Mouse (Mus musculus): ENCODE measurements around the gene Usp2. TPM values are rescaled to one million over a fixed set of nuclear protein-coding genes. Genes with fewer than 3 reads are reported as not detected.

Gene Usp2
- polyA plus RNA-seq (2015; fragmentation: Nextera tagmentation; extraction: Ambion mirVana): 12.2 and 16.9 TPM in 2 replicates

DNA sequence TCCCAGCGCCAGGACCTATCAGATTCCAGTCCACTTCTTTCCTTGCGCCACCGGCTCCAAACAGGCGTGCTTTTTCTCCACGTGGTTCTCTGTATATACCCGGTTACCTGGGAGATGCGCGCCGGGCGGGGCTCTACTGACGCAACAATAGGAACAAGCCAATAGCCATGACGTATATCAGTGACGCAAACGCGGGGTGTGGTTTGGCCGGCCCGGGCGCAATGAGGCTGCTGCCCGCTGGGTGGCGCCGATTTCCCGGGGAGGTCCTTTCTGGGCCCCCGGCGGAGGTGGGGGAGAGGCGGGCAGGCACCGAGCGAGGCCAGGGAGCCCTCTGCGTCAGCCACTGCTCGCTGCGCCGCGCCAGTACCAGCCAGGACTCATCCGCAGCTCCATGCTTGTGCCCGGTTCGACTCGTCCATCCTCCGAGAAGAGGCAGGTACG, at the start of gene Usp2:
TSS of gene Usp2 (plus strand) at position 237 of the 441 bp plus-strand sequence.
- ATAC-seq (ENCODE audit: low read depth): peak; percentile 99
- H3K4me1 ChIP-seq (replicated peaks; ENCODE audit: control insufficient read depth, insufficient read depth, low read length): peaks cover 6% of the 10 kb centered on the region
- peaks cover 6% of the 10 kb centered on the region for H3K27me3 ChIP-seq (ENCODE audit: control insufficient read depth, insufficient read depth, low read depth, low read length)
- WGBS: 0% methylated on average over 34 of the region's 38 CpGs
- H3K9ac ChIP-seq (ENCODE audit: low read length): peak within 1 kb of the TSS; percentile 70
- no peak within 1 kb of the TSS for H3K27ac ChIP-seq (ENCODE audit: low read length)
- H3K36me3 ChIP-seq (ENCODE audit: control insufficient read depth, insufficient read depth, low read length): no peaks in the 10 kb centered on the region
- peak within 1 kb of the TSS; percentile 93 for H3K4me2 ChIP-seq (ENCODE audit: low read depth, low read length)
- no peaks in the 10 kb centered on the region for H3K9me3 ChIP-seq (ENCODE audit: control insufficient read depth, low read length)
- peak within 1 kb of the TSS; percentile 57 for H3K4me3 ChIP-seq (ENCODE audit: low read length)

DNA sequence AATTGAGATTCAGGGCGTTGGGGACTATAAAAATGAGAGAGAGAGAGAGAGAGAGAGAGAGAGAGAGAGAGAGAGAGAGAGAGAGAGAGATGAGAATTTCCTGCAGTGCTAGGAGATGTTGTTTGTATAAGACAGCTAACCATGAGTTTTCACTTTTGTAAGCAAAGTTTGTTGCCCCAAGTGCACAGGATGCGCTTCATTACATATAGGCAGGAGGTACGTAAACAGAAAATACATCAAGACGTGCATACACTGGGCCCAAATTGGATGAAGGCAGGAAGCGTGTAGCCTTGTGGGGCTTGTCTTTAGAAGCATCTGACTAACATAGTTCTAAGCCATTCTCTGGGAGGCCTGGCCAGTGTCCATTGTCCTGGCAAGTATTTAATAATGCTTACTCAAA, 49.0 kb upstream of the Usp2 start:
- Histone ChIP-seq H3K27me3 (ENCODE audit: control insufficient read depth, insufficient read depth, low read depth, low read length) (no peaks in the 10 kb centered on the region), H3K4me1 (replicated peaks; ENCODE audit: control insufficient read depth, insufficient read depth, low read length) (no peaks in the 10 kb centered on the region)
- ATAC-seq (ENCODE audit: low read depth): no peak

DNA sequence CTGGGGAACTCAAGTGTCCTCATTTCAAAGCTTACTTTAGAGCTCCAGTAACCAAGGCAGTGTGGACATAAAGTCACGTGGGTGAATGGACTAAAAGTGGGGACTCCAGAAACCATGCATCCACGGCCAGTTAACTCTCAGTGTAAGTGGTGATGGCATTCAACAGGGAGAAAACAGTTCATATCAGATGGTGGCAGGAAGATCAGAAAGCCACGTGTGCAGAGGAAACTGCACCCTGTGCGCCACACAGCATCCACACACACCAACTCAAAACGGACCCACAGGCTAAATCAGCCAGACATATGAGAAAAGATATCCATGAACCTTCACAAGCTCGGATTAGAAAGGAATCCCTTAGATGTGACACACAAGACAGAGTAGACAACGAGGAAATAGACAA, 46.8 kb upstream of the Usp2 start:
- no peak for ATAC-seq (ENCODE audit: low read depth)
- WGBS: 73% methylated on average over 7 of the region's 7 CpGs

More for the DNA sequence above, 49.0 kb upstream of the Usp2 start:
- no peaks in the 10 kb centered on the region for H3K9me3 ChIP-seq (ENCODE audit: control insufficient read depth, low read length)
- H3K9ac ChIP-seq (ENCODE audit: low read length): no peak overlapping the region
- H3K4me2 ChIP-seq (ENCODE audit: low read depth, low read length): no peak overlapping the region
- WGBS: 54% methylated on average over 5 of the region's 5 CpGs
- H3K4me3 ChIP-seq (ENCODE audit: low read length): no peak overlapping the region
- no peak overlapping the region for H3K27ac ChIP-seq (ENCODE audit: low read length)
- no peaks in the 10 kb centered on the region for H3K36me3 ChIP-seq (ENCODE audit: control insufficient read depth, insufficient read depth, low read length)

DNA sequence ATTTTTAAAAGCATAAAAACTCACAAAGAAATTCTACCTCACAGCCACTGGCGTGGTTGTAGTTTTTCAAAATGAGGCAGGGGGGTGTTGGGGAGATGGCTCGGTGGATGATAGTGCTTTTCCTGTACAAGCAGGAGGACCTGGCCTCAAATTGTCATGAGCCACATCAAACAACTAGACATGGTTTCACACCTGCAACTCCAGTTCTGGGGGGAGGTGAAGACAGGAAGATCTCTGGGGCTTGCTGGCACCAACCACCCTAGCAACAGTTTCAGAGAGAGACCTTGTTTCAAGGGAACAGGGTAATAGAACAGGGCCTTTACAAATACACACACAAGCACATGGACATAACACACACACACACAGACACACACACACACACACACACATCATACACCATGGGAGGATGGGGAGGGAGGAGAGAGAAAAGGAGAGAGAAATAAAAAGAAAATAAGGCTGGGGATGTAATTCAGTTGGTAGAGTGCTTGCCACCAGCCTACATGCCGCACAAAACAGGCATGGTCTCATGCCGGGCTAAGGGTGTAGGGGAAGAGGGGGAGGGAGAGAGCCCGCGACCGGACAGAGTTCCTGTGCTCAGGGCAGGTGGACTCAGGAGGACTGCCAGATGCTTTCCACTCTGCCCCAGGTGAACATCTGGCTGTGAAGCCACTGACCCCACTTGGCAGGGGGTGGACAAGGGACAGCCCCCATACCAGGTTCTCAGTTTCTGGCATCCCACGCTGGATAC, 44.5 kb upstream of the Usp2 start:
- Histone ChIP-seq H3K27me3 (ENCODE audit: control insufficient read depth, insufficient read depth, low read depth, low read length) (no peaks in the 10 kb centered on the region), H3K9ac (ENCODE audit: low read length) (no peak overlapping the region), H3K4me3 (ENCODE audit: low read length) (no peak overlapping the region), H3K27ac (ENCODE audit: low read length) (no peak overlapping the region), H3K4me2 (ENCODE audit: low read depth, low read length) (no peak overlapping the region), H3K9me3 (ENCODE audit: control insufficient read depth, low read length) (no peaks in the 10 kb centered on the region), H3K4me1 (replicated peaks; ENCODE audit: control insufficient read depth, insufficient read depth, low read length) (no peaks in the 10 kb centered on the region), H3K36me3 (ENCODE audit: control insufficient read depth, insufficient read depth, low read length) (no peaks in the 10 kb centered on the region)
- no peak for ATAC-seq (ENCODE audit: low read depth)
- WGBS: 55% methylated on average over 8 of the region's 8 CpGs

More for the DNA sequence above, 46.8 kb upstream of the Usp2 start:
- H3K9me3 ChIP-seq (ENCODE audit: control insufficient read depth, low read length): no peaks in the 10 kb centered on the region
- H3K36me3 ChIP-seq (ENCODE audit: control insufficient read depth, insufficient read depth, low read length): no peaks in the 10 kb centered on the region
- H3K27ac ChIP-seq (ENCODE audit: low read length): no peak overlapping the region
- no peak overlapping the region for H3K4me2 ChIP-seq (ENCODE audit: low read depth, low read length)
- no peak overlapping the region for H3K4me3 ChIP-seq (ENCODE audit: low read length)
- H3K27me3 ChIP-seq (ENCODE audit: control insufficient read depth, insufficient read depth, low read depth, low read length): no peaks in the 10 kb centered on the region
- no peaks in the 10 kb centered on the region for H3K4me1 ChIP-seq (replicated peaks; ENCODE audit: control insufficient read depth, insufficient read depth, low read length)
- H3K9ac ChIP-seq (ENCODE audit: low read length): no peak overlapping the region

DNA sequence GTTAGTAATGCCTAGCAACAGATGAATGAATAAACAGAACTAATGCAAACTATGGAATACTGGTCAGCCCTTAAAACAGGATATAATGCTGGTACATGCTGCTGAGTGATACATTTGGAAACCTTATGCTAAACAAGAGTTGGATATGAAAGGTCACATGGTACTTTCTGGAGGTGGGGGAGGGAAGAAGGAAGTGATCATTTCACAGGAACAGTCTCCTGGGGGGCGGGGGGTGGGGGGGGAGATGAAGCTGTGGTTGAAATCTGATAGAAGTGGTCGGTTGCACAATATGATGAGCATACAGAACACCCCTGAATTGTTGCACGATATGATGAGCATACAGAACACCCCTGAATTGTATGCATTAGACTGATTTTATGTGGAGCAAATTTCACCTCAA, 42.7 kb upstream of the Usp2 start:
- Histone ChIP-seq H3K9me3 (ENCODE audit: control insufficient read depth, low read length) (no peaks in the 10 kb centered on the region), H3K4me2 (ENCODE audit: low read depth, low read length) (no peak overlapping the region), H3K27ac (ENCODE audit: low read length) (no peak overlapping the region), H3K4me3 (ENCODE audit: low read length) (no peak overlapping the region), H3K9ac (ENCODE audit: low read length) (no peak overlapping the region), H3K36me3 (ENCODE audit: control insufficient read depth, insufficient read depth, low read length) (no peaks in the 10 kb centered on the region), H3K27me3 (ENCODE audit: control insufficient read depth, insufficient read depth, low read depth, low read length) (no peaks in the 10 kb centered on the region), H3K4me1 (replicated peaks; ENCODE audit: control insufficient read depth, insufficient read depth, low read length) (no peaks in the 10 kb centered on the region)
- 65% methylated on average over 3 of the region's 3 CpGs for WGBS
- no peak for ATAC-seq (ENCODE audit: low read depth)

DNA sequence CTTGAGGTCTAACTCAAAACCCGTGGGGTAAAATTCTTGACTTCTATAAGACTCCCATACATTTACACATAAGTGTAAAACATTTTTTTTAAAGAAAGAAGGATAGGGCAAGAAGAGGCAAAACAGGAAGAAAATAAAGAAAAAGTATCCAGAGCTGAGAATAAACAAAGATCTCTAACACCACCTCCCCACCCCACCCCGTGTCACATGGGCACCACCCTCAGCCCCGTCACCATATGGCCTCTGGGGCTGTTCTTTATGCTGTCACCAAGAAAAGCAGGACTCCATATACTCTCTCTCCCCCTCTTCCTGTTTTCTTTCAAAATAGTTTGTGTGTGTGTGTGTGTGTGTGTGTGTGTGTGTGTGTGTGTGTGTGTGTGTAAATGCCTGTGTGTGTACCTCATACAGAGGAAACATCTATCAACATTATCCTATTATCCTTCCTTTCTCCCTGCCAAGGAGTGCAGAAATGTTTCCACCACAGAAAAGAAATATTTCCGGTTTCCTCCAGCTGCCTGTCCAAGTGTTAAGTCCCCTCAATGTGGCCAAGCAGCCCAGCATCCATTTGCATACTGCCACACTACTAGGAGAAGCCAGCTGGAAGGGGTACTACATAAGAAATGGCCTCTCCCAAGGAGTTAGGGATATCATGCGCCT, 37.1 kb upstream of the Usp2 start:
- Histone ChIP-seq H3K27ac (ENCODE audit: low read length) (no peak overlapping the region), H3K36me3 (ENCODE audit: control insufficient read depth, insufficient read depth, low read length) (no peaks in the 10 kb centered on the region), H3K4me3 (ENCODE audit: low read length) (no peak overlapping the region), H3K4me2 (ENCODE audit: low read depth, low read length) (no peak overlapping the region), H3K27me3 (ENCODE audit: control insufficient read depth, insufficient read depth, low read depth, low read length) (no peaks in the 10 kb centered on the region), H3K4me1 (replicated peaks; ENCODE audit: control insufficient read depth, insufficient read depth, low read length) (no peaks in the 10 kb centered on the region), H3K9ac (ENCODE audit: low read length) (no peak overlapping the region), H3K9me3 (ENCODE audit: control insufficient read depth, low read length) (no peaks in the 10 kb centered on the region)
- peak; percentile 23; the same call in 1 of the 2 replicates for ATAC-seq (ENCODE audit: low read depth)
- WGBS: 39% methylated on average over 5 of the region's 5 CpGs

DNA sequence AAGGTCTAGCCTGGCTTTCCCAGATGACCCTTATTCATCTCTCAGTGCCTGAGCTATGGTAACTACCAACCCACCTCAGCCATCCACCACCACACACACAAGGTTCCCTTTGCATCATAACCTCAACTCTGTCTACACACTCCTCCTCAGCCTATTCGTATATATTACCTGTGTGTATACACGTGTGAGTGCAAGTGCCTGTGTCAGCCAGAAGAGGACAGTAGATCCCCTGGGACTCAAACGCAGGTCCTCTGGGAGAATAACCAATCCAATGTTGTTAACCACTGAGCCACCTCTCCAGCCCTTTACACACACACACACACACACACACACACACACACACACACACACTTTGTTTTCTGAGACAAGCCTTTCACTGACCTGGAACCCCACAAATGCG, 36.2 kb upstream of the Usp2 start:
- Histone ChIP-seq H3K4me2 (ENCODE audit: low read depth, low read length) (no peak overlapping the region), H3K4me3 (ENCODE audit: low read length) (no peak overlapping the region), H3K36me3 (ENCODE audit: control insufficient read depth, insufficient read depth, low read length) (no peaks in the 10 kb centered on the region), H3K9ac (ENCODE audit: low read length) (no peak overlapping the region), H3K27me3 (ENCODE audit: control insufficient read depth, insufficient read depth, low read depth, low read length) (no peaks in the 10 kb centered on the region), H3K27ac (ENCODE audit: low read length) (no peak overlapping the region), H3K9me3 (ENCODE audit: control insufficient read depth, low read length) (no peaks in the 10 kb centered on the region), H3K4me1 (replicated peaks; ENCODE audit: control insufficient read depth, insufficient read depth, low read length) (no peaks in the 10 kb centered on the region)
- 88% methylated on average over 4 of the region's 4 CpGs for WGBS
- no peak for ATAC-seq (ENCODE audit: low read depth)

DNA sequence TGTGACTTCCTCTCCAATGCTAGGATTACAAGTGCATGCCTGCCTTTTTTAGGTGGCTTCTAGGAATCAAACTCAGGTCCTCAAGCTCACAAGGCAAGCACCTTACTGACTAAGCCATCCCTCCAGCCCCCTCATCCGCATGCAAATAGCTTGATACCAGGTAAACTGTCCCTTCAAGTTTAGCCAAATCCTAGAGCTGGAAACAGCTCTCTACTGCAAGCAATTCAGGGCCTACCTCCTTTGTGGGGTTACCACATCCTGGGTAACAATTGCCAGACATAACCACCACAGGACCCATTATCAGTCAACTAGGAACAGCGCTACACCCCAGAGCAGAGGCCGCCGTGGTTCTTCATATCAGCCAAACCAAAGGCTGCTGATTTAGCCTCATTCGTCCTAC, 35.7 kb upstream of the Usp2 start:
- Histone ChIP-seq H3K27me3 (ENCODE audit: control insufficient read depth, insufficient read depth, low read depth, low read length) (no peaks in the 10 kb centered on the region), H3K4me2 (ENCODE audit: low read depth, low read length) (no peak overlapping the region), H3K4me1 (replicated peaks; ENCODE audit: control insufficient read depth, insufficient read depth, low read length) (no peaks in the 10 kb centered on the region), H3K36me3 (ENCODE audit: control insufficient read depth, insufficient read depth, low read length) (no peaks in the 10 kb centered on the region), H3K9ac (ENCODE audit: low read length) (no peak overlapping the region), H3K27ac (ENCODE audit: low read length) (no peak overlapping the region), H3K9me3 (ENCODE audit: control insufficient read depth, low read length) (no peaks in the 10 kb centered on the region), H3K4me3 (ENCODE audit: low read length) (no peak overlapping the region)
- ATAC-seq (ENCODE audit: low read depth): no peak
- WGBS: 78% methylated on average over 5 of the region's 5 CpGs

DNA sequence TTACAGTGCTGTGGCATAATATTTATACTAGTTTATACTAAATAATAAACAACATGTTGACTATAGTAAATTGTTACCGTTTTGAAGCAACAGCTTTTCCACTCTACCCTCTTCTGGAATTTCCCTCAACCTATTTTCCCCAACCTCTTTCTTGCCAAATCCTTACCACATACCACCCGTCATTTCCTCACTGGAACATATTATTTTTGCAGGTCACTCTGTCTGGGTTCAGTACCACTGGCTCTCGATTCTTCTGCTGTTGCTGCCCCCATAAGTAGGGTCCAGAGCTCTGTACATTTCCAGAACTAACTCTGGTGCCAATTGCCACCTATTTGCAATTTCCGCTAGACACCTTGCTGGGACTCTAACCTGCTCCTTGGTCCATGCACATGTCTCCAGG, 34.9 kb upstream of the Usp2 start:
- no peak overlapping the region for H3K27ac ChIP-seq (ENCODE audit: low read length)
- H3K36me3 ChIP-seq (ENCODE audit: control insufficient read depth, insufficient read depth, low read length): no peaks in the 10 kb centered on the region
- H3K4me2 ChIP-seq (ENCODE audit: low read depth, low read length): no peak overlapping the region
- H3K4me3 ChIP-seq (ENCODE audit: low read length): no peak overlapping the region
- 60% methylated on average over 4 of the region's 4 CpGs for WGBS
- no peak for ATAC-seq (ENCODE audit: low read depth)
- H3K9ac ChIP-seq (ENCODE audit: low read length): no peak overlapping the region
- H3K9me3 ChIP-seq (ENCODE audit: control insufficient read depth, low read length): no peaks in the 10 kb centered on the region
- H3K27me3 ChIP-seq (ENCODE audit: control insufficient read depth, insufficient read depth, low read depth, low read length): no peaks in the 10 kb centered on the region
- no peaks in the 10 kb centered on the region for H3K4me1 ChIP-seq (replicated peaks; ENCODE audit: control insufficient read depth, insufficient read depth, low read length)

Measured in lung, embryonic 16.5 days (tissue).